Mouse (Mus musculus) ES-Bruce4 (cell line): ENCODE data around the gene Dst.

Experiments
- CTCF ChIP-seq: IDR thresholded peaks from one replicate; pipeline ENCODE4 v1.8.1; 2011; ENCODE audit warnings: low read depth, low read length
- POLR2A ChIP-seq: IDR thresholded peaks from one replicate; pipeline ENCODE4 v1.8.1; 2011; ENCODE audit warnings: low read length; ENCODE audit not compliant: insufficient read depth

- TF ChIP-seq CTCF: no peak
- no peak for TF ChIP-seq POLR2A
These were observed 259.4 kb downstream of the Dst start for GRCm38 (mm10) chr1:34167151-34168057.
